Mouse (Mus musculus) thymus, postnatal 14 days (tissue): Measurements from ENCODE around the gene Midn.

ENCODE experiments used
- DNase-seq: peaks from one replicate; pipeline ENCODE4 v3.0.0; 2021

Midn gene

DNA sequence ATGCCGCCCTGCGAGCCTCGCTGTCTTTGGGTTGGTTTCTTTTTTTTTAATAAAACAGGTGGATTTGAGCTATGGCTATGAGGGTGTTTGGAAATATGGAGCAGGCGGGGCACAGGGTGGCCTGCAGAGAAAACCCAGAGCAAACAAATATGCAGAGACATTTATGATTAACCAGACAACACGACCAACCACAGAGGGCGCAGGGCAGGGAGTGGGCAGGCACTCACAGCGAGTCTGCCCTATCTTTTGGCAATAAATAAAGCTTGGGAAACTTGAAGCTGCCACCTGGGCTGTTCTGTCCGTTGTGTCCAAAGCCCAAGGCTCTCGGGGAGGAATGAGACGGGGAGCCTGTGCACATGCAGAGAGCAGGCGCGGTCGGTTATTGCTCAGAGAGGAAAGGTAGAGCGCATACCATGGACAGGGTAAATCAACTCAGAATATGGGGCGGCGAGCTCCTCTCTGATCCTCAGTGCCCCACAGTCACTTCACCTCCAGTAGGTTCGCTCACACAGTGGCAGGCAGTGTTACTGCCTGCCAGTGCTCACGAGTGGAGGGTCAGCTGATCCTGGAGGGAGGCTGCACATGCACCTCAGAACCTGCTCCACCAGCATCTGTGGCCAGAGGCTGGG lies 17.6 kb upstream of the Midn start:
- DNase-seq: no peak

GRCm38 (mm10) chr10:80131316-80131951 lies 16.6 kb upstream of the Midn start:
- no peak for DNase-seq

DNA sequence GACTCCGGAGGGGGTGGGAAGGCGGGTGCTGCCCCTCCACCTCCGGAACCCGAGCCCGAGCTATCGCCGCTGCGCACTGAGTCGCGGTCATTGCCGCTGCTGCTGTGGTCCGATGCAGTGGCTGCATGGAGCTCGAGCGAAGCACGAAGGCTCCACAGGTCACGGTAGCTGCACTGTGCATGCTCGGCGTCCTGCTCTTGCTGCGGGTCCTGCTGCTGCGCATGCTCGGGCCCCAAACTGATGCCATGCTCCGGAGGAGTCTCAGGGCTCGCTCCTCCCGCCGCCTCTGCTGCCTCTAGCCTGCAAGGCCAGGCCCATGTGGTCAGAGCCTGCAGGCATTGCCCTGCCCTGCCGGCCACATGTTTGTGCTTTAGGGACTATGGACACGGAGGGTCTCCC lies 16.1 kb upstream of the Midn start:
- DNase-seq: no peak

GRCm38 (mm10) chr10:80133226-80133849 lies 14.7 kb upstream of the Midn start:
- DNase-seq: peak; percentile 50

GRCm38 (mm10) chr10:80134421-80134820 lies 13.7 kb upstream of the Midn start:
- DNase-seq: no peak

GRCm38 (mm10) chr10:80135161-80135560 lies 12.9 kb upstream of the Midn start:
- no peak for DNase-seq

DNA sequence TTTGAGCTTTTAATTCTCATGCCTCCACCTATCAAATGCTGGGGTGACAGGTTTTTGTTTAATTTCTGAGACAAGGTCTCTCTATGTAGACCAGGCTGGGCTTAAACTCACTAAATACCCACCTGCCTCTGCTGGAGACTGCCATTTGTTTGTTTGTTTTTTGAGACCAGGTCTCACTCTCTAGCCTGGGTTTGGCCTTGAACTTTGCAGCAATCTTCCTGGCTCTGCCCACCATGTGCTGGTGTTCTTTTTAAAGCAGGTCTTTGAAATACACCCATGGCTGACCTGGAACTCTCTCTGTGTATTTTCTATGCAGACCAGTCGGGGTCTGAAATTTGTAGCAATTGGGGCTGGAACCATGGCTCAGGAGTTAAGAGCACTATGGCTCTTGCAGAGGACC lies 12.4 kb upstream of the Midn start:
- no peak for DNase-seq

DNA sequence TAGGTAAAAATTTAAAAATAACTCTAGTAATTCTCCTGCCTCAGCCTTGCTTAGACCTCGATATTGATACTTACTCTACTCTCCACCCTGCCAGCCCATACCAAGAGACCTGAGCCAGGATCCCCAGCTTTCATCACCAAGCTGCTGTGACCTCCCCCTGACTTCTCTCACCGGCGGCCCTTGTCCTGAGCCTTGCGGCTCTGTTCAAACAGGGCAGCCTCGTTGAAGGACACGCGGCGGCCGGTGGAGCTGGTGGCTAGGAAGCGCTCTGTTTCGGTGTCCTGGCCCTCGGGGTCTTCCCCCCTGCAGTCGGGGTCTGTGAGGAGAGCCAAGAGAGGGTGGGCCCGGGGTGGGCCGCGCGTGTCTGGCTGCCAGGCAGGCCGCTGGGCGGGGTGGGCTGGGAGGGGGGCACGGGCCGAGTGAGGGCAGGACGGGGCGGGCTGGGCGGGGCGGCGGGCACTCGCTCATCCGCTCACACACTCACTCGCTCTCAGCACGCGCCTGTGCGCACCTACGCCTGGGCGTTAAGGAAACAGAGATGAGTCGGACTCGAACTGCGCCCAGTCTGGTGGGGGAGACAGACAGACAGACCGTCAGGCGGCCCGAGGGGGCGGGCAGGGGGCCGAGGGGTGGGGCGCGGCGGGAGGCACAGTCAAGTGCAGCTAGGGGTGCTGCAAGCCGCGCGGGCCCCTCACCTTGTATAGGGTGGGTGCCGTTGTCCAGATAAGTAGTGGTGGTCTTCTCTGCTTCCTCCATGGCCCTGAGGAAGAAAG lies 11.7 kb upstream of the Midn start:
- DNase-seq: no peak

DNA sequence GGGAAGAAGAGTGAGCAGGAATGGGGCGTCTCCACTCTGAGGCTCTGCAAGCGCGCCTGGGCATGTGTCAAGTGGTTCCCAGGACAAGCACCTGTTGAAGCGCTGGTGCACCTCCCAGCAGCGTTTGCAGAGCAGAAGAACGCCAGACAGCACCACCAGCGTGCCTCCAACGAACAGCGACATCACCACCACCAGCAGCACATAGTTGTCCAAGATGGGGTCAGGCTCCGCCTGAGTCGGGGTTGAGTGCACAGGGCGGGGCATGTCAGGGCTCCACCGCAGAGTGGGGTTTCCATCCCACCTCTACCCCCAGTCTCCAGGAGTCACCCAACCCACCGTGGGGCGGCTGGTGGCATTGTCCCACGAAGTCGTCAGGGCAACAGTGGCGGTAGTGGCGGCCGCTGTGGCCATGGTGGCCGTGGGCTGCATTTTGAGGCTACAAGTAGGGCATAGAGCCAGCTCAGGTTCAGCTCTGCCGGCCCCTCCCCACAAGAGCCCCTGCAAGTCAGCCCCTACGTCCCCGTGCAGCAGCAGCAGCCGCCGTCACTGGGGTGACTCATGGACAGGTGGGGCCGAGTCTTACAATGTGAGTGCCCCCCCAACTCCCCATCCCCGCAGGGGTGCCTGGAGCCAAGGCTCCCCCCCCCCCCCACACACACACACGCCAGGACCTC lies 11.0 kb upstream of the Midn start:
- peak; percentile 53 for DNase-seq

- DNase-seq: no peak
Observed at GRCm38 (mm10) chr10:80137626-80138552, 10.2 kb upstream of the Midn start.

- peak; percentile 76 for DNase-seq
Observed at GRCm38 (mm10) chr10:80138553-80139438, 9.3 kb upstream of the Midn start, which contains the start of gene Atp5d. Gene Atp5d, plus strand, starts transcription at chr10:80138632.

- no peak for DNase-seq
Observed at GRCm38 (mm10) chr10:80139439-80139775, 8.7 kb upstream of the Midn start.

DNA sequence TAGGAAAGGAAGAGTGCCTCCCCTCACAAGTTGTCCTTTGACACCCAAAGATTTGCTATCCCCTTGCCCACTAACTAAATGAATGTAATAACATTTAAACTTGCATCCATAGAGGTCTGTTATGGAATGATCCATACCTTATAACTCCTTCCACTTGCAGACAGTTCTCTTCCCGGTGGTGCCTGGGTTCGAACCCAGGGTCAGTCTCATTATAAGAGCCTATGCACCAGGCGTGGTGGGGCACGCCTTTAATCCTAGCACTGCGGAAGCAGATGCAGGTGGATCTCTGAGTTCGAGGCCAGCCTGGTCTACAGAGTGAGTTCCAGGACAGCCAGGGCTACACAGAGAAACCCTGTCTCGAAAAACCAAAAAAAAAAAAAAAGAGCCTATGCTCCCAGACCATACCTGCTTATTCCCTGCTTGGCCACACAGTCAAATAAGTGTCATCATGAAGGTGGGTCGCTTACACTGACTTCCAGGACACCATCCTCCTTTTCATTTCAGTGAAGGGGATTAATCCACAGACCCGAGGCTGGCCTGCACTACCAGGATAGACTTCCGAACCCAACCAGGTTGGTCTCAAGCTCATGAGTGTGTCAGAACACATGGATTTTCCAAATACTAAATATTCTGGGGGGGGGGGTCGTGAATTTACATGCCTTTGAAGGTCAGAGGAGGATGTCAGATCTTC lies 8.0 kb upstream of the Midn start:
- DNase-seq: no peak

DNA sequence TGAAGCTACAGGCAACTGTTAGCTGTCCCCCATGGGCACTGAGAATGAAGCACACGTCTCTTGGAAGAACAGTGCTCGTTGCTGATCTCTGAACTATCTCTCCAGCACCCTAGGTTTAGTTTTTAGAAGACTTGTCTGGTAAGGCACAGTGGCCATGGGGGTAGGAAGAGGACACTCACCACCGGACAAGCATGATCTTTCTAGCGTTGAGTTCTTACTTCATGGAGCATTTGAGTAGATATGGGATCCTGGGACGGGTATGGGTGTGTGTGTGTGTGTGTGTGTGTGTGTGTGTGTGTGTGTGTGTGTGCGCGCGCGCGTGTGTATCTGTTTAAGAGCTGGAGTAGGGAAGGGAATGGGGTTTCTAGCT lies 7.4 kb upstream of the Midn start, which contains the start of gene Cbarp:
TSS of gene Cbarp (minus strand) at position 170 of the 370 bp plus-strand sequence.
- no peak for DNase-seq

GRCm38 (mm10) chr10:80141243-80141642 lies 6.8 kb upstream of the Midn start:
- peak; percentile 98 for DNase-seq

DNA sequence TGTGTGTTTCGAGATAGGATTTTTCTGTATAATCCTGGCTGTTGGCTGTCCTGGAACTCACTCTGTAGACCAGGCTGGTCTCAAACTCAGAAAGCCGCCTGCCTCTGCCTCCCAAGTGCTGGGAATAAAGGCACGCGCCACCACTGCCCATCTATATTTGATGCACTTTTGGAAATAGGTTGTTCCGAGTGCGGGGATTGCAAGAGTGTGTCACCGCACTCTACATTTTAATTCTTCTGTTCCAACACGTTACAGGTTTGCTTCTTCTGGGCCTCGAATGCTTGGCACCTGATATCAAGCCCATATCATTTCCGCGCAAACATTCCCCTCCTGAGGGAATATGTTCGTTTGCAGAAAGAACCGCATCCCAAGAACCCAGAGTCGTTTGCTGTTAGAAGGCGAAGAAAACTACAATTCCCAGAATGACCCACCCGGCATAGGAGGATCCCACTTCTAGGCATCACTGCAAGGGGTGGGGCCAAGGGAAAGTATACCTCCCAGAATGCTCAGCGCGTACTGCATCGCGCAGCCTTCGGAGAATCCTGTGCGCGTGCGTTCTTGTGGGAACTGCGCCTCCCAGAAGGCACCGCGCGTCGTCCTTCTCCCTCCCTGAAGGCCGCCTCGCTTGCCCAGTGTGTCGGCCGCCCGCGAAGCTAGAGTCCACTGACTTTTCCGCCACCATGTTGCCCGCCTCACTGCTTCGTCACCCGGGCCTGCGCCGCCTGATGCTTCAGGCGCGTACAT lies 6.1 kb upstream of the Midn start:
- peak; percentile 95 for DNase-seq

DNA sequence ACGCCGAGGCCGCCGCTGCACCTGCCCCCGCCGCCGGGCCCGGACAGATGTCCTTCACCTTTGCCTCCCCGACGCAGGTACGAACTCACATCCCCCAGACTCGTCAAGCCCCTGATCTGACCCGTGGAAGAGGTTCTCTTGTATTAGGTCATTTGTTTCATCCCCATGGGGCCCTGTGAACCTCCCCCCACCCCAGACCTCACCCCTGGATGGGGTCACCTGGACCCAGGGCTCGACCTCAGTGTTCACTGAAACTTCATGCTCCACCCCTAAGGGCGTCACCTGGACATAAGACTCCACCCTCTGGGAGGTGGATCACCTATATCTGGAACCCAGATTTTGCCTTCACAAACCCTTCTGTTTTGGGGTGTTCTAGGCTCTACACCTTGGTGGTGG lies 5.5 kb upstream of the Midn start:
- no peak for DNase-seq

- no peak for DNase-seq
Observed at GRCm38 (mm10) chr10:80143664-80144063, 4.4 kb upstream of the Midn start.

GRCm38 (mm10) chr10:80144159-80144558 lies 3.9 kb upstream of the Midn start:
- no peak for DNase-seq
